Mouse (Mus musculus): ENCODE data around the gene Foxf2. TPM values are rescaled to one million over a fixed set of nuclear protein-coding genes. Genes with fewer than 3 reads are reported as not detected.

Gene Foxf2
- total RNA-seq, 1 experiment from 2014 or later, result not detected

Small RNAs within 50 kb of the gene (microRNA-seq; reads per million reads assigned to microRNA genes)
- gene Gm27516, result 0 reads per million in 2 experiments

Other genes with a start within 250 kb of the Foxf2 start
- gene Foxq1, start 69.7 kb upstream of the Foxf2 start, total RNA-seq (2021), result 0.15 and 0.19 TPM in 2 replicates
- 0.09 and 0.29 TPM in 2 replicates for gene A530084C06Rik, start 66.5 kb upstream of the Foxf2 start, total RNA-seq (2021)
- gene Foxc1, start 180.8 kb downstream of the Foxf2 start, total RNA-seq (2021), result 7.3 and 8.1 TPM in 2 replicates